Mouse (Mus musculus) bone marrow macrophage, adult 2 months (primary cell): ENCODE data around the gene Tas2r138.

ENCODE experiments used
- CTCF ChIP-seq: IDR thresholded peaks from 2 replicates; pipeline ENCODE4 v1.5.1; 2012; ENCODE audit warnings: low read depth, mild to moderate bottlenecking, low read length, moderate library complexity
- POLR2A ChIP-seq: IDR thresholded peaks from 2 replicates; pipeline ENCODE4 v1.6.1; 2012; ENCODE audit warnings: mild to moderate bottlenecking, low read depth, low read length, borderline replicate concordance

DNA sequence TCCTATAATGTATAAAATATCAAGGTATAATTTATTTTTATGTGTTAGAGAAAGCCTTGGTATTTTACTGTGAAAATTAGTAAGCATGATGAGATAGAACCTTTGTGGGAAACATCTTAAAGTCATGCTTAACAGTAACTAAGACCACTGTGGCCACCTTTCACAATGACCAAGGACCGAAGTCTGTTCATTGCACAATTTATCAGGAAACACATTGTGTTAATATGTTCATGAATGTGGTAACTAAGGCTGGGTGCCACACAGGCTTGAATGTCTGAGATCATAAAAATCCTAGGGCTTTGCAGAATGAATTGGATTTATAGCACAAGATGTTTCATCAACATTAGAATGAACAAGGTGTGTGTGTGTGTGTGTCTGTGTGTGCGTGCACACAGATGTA, 24.8 kb downstream of the Tas2r138 start:
- TF ChIP-seq POLR2A (no peak), CTCF (no peak)
